Mouse (Mus musculus) megakaryocyte, embryonic 14.5 days (primary cell): Measurements from ENCODE around the gene Ankrd33.

Experiments
- FLI1 ChIP-seq: IDR thresholded peaks from 2 replicates; pipeline ENCODE4 v1.6.1; 2012; ENCODE audit warnings: low read length, inconsistent platforms, mixed read lengths
- GATA1 ChIP-seq: IDR thresholded peaks from 3 replicates; pipeline ENCODE4 v1.6.1; 2012; ENCODE audit warnings: mixed read lengths, low read length, inconsistent platforms, borderline replicate concordance

DNA sequence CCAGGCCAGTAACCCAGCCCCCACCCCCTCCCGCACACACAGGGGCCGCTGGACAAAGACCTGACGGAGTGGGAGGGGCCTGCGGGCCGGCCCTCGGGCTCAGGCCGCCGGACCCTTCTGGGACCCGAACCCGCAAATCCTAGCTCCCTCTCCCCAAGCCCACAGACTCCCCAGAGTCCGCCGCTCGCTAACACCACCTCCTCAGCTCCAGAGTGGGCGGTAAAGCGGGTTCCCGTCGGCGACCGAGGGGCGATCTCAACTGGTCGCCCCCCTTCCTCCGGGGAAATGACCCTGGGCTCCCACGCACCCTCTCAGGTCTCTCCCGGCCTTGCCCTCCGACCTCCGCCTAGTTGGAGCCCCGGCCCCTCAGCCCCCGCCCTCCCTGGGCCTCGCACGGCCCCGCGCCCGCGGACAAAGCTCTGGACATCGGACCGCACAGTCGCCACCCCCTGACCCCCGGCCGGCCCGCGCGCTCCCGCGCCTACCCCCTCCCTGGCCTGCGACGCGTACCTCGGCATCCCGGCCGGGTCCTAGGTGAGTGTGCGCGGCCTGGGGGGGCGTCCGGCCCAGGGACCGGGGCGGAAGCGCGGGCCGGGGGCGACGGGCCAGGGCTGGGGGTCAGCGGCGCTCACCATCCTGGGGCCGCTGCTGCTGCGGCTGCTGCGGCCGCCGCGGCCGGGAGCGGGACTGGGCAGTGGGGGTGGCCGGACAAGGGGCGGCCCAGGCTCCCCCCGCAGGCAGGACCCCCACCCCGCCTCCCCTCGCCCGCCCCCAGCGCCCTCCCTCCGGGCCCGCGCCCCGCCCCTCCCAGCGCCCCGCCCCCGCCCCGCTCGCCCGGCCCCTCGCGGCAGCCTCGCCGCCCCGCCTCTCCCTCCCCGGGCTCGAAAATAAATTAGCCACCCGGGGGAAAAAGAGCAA lies 37.5 kb upstream of the Ankrd33 start, which contains the start of gene Fignl2:
- TF ChIP-seq FLI1 (no peak), GATA1 (no peak)
